Mouse (Mus musculus) liver, adult 2 months (tissue): ENCODE results near the gene Drap1. TPM values are rescaled to one million over a fixed set of nuclear protein-coding genes. Genes with fewer than 3 reads are reported as not detected.
"Not testable (repeated sequence)": the region's sequence is repeated elsewhere in the genome, so short reads cannot be mapped to it uniquely, and the experiment has no call there.

Experiments used
- DNase-seq: peaks from one replicate; pipeline ENCODE4 v3.0.0-alpha.2; 2011; ENCODE audit warnings: low read depth, low spot score; ENCODE audit errors: extremely low read depth
- H3K27ac ChIP-seq: fragments of 200-500 bp; replicated peaks from 2 replicates; pipeline ENCODE4 v1.5.1; 2012; ENCODE audit warnings: low read depth, mild to moderate bottlenecking, control low read depth, inconsistent platforms, low read length; ENCODE audit not compliant: insufficient read depth
- H3K27me3 ChIP-seq: fragments of 200-500 bp; 2 replicates; pipeline ENCODE4 v1.6.1; 2012; ENCODE audit warnings: mild to moderate bottlenecking, moderate library complexity, low read length, inconsistent platforms; ENCODE audit not compliant: control insufficient read depth, insufficient read depth
- H3K36me3 ChIP-seq: fragments of 200-500 bp; 2 replicates; pipeline ENCODE4 v1.6.1; 2012; ENCODE audit warnings: low read length, inconsistent platforms; ENCODE audit not compliant: control insufficient read depth, insufficient read depth
- H3K4me1 ChIP-seq: fragments of 200-500 bp; 2 replicates; pipeline ENCODE4 v1.6.1; 2011; ENCODE audit warnings: low read length; ENCODE audit not compliant: control insufficient read depth, insufficient read depth
- H3K4me3 ChIP-seq: fragments of 200-500 bp; 2 replicates; pipeline ENCODE4 v1.5.1; 2011; ENCODE audit warnings: low read depth, mild to moderate bottlenecking, control low read depth, low read length, moderate library complexity; ENCODE audit not compliant: insufficient read depth
- H3K79me2 ChIP-seq: fragments of 200-500 bp; 2 replicates; pipeline ENCODE4 v1.6.1; 2012; ENCODE audit warnings: inconsistent platforms, mild to moderate bottlenecking, low read length, moderate library complexity; ENCODE audit not compliant: control insufficient read depth, insufficient read depth
- H3K9ac ChIP-seq: fragments of 200-500 bp; 2 replicates; pipeline ENCODE4 v1.6.1; 2012; ENCODE audit warnings: low read depth, mild to moderate bottlenecking, control low read depth, inconsistent platforms, low read length
- CTCF ChIP-seq: fragments of 200-500 bp; IDR thresholded peaks from 2 replicates; pipeline ENCODE4 v1.5.1; 2011; ENCODE audit warnings: low read depth, low read length, control low read depth
- POLR2A ChIP-seq: fragments of 200-500 bp; IDR thresholded peaks from 2 replicates; pipeline ENCODE4 v1.6.1; 2011; ENCODE audit warnings: low read length, control low read depth; ENCODE audit not compliant: insufficient read depth; ENCODE audit errors: extremely low read depth
- whole genome bisulfite sequencing: fragments of 180-500 bp; shearing (Covaris S2); methylation state at CpG from one replicate; pipeline ENCODE4 v1.1.7; 2018; 5-methylcytosine and 5-hydroxymethylcytosine counted together
- polyA plus RNA-seq: library from polyadenylated mRNA; depleted of rRNA; stranded (reverse); fragments of >200 nt; gene quantifications from 2 replicates; pipeline ENCODE4 v1.2.3, GENCODE M21; 2012
- total RNA-seq: library from RNA; depleted of rRNA; stranded (reverse); fragments of >200 nt; gene quantifications from 2 replicates; pipeline ENCODE4 v1.2.3, GENCODE M21; 2014

The Drap1 gene
- total and polyA plus RNA-seq, 2 experiments: 57.1 to 80.5 TPM

- Histone ChIP-seq H3K27me3 (no peaks in the 10 kb centered on the region), H3K4me1 (peaks cover 17% of the 10 kb centered on the region), H3K9ac (peak overlapping the region; percentile 24; the same call in 1 of the 2 replicates), H3K27ac (peak overlapping the region; percentile 94), H3K36me3 (no peaks in the 10 kb centered on the region), H3K79me2 (0 out of 2 replicates have a peak, but pooled peaks cover 3% of the 10 kb centered on the region), H3K4me3 (no peak overlapping the region)
- DNase-seq: peak; percentile 64
- 64% methylated on average over 13 of the region's 13 CpGs for WGBS
- no peak for TF ChIP-seq CTCF
- no peak for TF ChIP-seq POLR2A
Measured at GRCm38 (mm10) chr19:5408057-5409001, 16.4 kb downstream of the Drap1 start.

- Histone ChIP-seq H3K4me1 (peaks cover 17% of the 10 kb centered on the region), H3K9ac (peak overlapping the region; percentile 75), H3K36me3 (no peaks in the 10 kb centered on the region), H3K79me2 (0 out of 2 replicates have a peak, but pooled peaks cover 3% of the 10 kb centered on the region), H3K27ac (peak overlapping the region; percentile 94), H3K27me3 (no peaks in the 10 kb centered on the region), H3K4me3 (peak overlapping the region; percentile 58)
- WGBS: 5% methylated on average over 7 of the region's 7 CpGs
- TF ChIP-seq CTCF (peak; percentile 80), POLR2A (no peak)
- DNase-seq: peak; percentile 78
Measured at GRCm38 (mm10) chr19:5407133-5407532, 17.6 kb downstream of the Drap1 start.

- H3K27ac ChIP-seq: peak overlapping the region; percentile 94
- H3K4me1 ChIP-seq: peaks cover 17% of the 10 kb centered on the region
- not testable (repeated sequence) for H3K36me3 ChIP-seq, H3K27me3 ChIP-seq, H3K79me2 ChIP-seq
- TF ChIP-seq POLR2A: peak; percentile 22; the same call in 1 of the 2 replicates
- DNase-seq: peak; percentile 70
- peak overlapping the region; percentile 75 for H3K9ac ChIP-seq
- under 1% methylated on average over 25 of the region's 25 CpGs for WGBS
- H3K4me3 ChIP-seq: peak overlapping the region; percentile 58
Measured at GRCm38 (mm10) chr19:5406531-5407126, 18.1 kb downstream of the Drap1 start.

- Histone ChIP-seq H3K4me1 (peaks cover 17% of the 10 kb centered on the region), H3K27ac (peak overlapping the region; percentile 69), H3K79me2 (0 out of 2 replicates have a peak, but pooled peaks cover 3% of the 10 kb centered on the region), H3K36me3 (no peaks in the 10 kb centered on the region), H3K4me3 (peak overlapping the region; percentile 44), H3K27me3 (no peaks in the 10 kb centered on the region), H3K9ac (peak overlapping the region; percentile 65)
- no peak for DNase-seq
- TF ChIP-seq POLR2A (no peak), CTCF (no peak)
- 7% methylated on average over 7 of the region's 7 CpGs for WGBS
Measured at GRCm38 (mm10) chr19:5405924-5406323, 18.9 kb downstream of the Drap1 start.

- Histone ChIP-seq H3K9ac (no peak within 1 kb of the TSS), H3K36me3 (no peaks in the 10 kb centered on the region), H3K4me1 (peaks cover 4% of the 10 kb centered on the region; the same call in 1 of the 2 replicates), H3K4me3 (no peak within 1 kb of the TSS), H3K27ac (no peak within 1 kb of the TSS), H3K79me2 (no peaks in the 10 kb centered on the region), H3K27me3 (no peaks in the 10 kb centered on the region)
- DNase-seq: no peak
- 86% methylated on average over 8 of the region's 8 CpGs for WGBS
- TF ChIP-seq POLR2A (no peak), CTCF (no peak)
Measured at GRCm38 (mm10) chr19:5402293-5402692, 22.5 kb downstream of the Drap1 start, which contains the start of gene Tsga10ip. TSS of gene Tsga10ip (minus strand) at chr19:5402526.

GRCm38 (mm10) chr19:5401073-5401472, 23.7 kb downstream of the Drap1 start:
- not testable (repeated sequence) for H3K9ac ChIP-seq, H3K4me1 ChIP-seq, H3K4me3 ChIP-seq, H3K36me3 ChIP-seq, DNase-seq, H3K79me2 ChIP-seq, H3K27ac ChIP-seq, H3K27me3 ChIP-seq
- 74% methylated on average over 4 of the region's 4 CpGs for WGBS
